Mouse (Mus musculus) embryonic facial prominence, embryonic 15.5 days (tissue): ENCODE measurements around the gene Hltf. TPM values are rescaled to one million over a fixed set of nuclear protein-coding genes. Genes with fewer than 3 reads are reported as not detected.
"Not testable (repeated sequence)": the region's sequence is repeated elsewhere in the genome, so short reads cannot be mapped to it uniquely, and the experiment has no call there.

ENCODE experiments used
- ATAC-seq: fragments of 200-750 bp; cut with Nextera tagmentation; 2 replicates; pipeline ENCODE4 v1.8.0; 2017; ENCODE audit warnings: low read depth, moderate TSS enrichment; ENCODE audit not compliant: insufficient number of reproducible peaks, low FRiP score, low TSS enrichment
- H3K27ac ChIP-seq: fragments of 300-500 bp; sonication (generic); replicated peaks from 2 replicates; pipeline ENCODE4 v1.5.1; 2015; ENCODE audit warnings: mild to moderate bottlenecking, inconsistent platforms
- H3K27me3 ChIP-seq: fragments of 300-500 bp; sonication (generic); 2 replicates; pipeline ENCODE4 v1.6.1; 2015; ENCODE audit warnings: inconsistent platforms
- H3K36me3 ChIP-seq: fragments of 300-500 bp; sonication (generic); 2 replicates; pipeline ENCODE4 v1.6.1; 2015; ENCODE audit warnings: mild to moderate bottlenecking, inconsistent platforms
- H3K4me1 ChIP-seq: fragments of 300-500 bp; sonication (generic); 2 replicates; pipeline ENCODE4 v1.6.1; 2015; ENCODE audit warnings: inconsistent platforms
- H3K4me2 ChIP-seq: fragments of 300-500 bp; sonication (generic); replicated peaks from 2 replicates; pipeline ENCODE4 v1.6.1; 2015; ENCODE audit warnings: mild to moderate bottlenecking, inconsistent platforms
- H3K4me3 ChIP-seq: fragments of 300-500 bp; sonication (generic); replicated peaks from 2 replicates; pipeline ENCODE4 v1.5.1; 2015; ENCODE audit warnings: mild to moderate bottlenecking, inconsistent platforms
- H3K9ac ChIP-seq: fragments of 300-500 bp; sonication (generic); 2 replicates; pipeline ENCODE4 v1.6.1; 2015; ENCODE audit warnings: inconsistent platforms
- H3K9me3 ChIP-seq: fragments of 300-500 bp; sonication (generic); replicated peaks from 2 replicates; pipeline ENCODE4 v1.6.1; 2016; ENCODE audit warnings: inconsistent platforms
- WGBS: fragments of 180-500 bp; shearing (Covaris S2); methylation state at CpG from one replicate; pipeline ENCODE4 v1.1.7; 2015; 5-methylcytosine and 5-hydroxymethylcytosine counted together
- polyA plus RNA-seq: library from polyadenylated mRNA; unstranded; fragments of >200 nt; fragmentation: Nextera tagmentation; extraction: Ambion mirVana; gene quantifications from 2 replicates; pipeline ENCODE4 v1.2.1, GENCODE M21; 2015

Gene Hltf
- 15.4 and 16.3 TPM in 2 replicates for polyA plus RNA-seq

GRCm38 (mm10) chr3:20057306-20058196 lies at the start of gene Hltf:
Gene Hltf (plus strand): TSS chr3:20057811.
- Histone ChIP-seq H3K27ac (peak within 1 kb of the TSS; percentile 75; the same call in 1 of the 2 replicates), H3K4me1 (peaks cover 6% of the 10 kb centered on the region), H3K27me3 (no peaks in the 10 kb centered on the region), H3K9ac (peak within 1 kb of the TSS; percentile 54), H3K4me3 (peak within 1 kb of the TSS; percentile 92), H3K4me2 (peak within 1 kb of the TSS; percentile 63), H3K36me3 (peaks cover 3% of the 10 kb centered on the region; the same call in 1 of the 2 replicates), H3K9me3 (no peaks in the 10 kb centered on the region)
- ATAC-seq = peak; percentile 100
- under 1% methylated on average over 46 of the region's 54 CpGs for WGBS

GRCm38 (mm10) chr3:20010464-20010863 lies 47.1 kb upstream of the Hltf start:
- H3K27me3 ChIP-seq = no peaks in the 10 kb centered on the region
- no peak overlapping the region for H3K4me3 ChIP-seq
- H3K9me3 ChIP-seq = no peaks in the 10 kb centered on the region
- H3K36me3 ChIP-seq = peaks cover 3% of the 10 kb centered on the region; the same call in 1 of the 2 replicates
- 58% methylated on average over 9 of the region's 9 CpGs for WGBS
- no peaks in the 10 kb centered on the region for H3K4me1 ChIP-seq
- H3K4me2 ChIP-seq = 0 out of 2 replicates have a peak overlapping the region, but pooled peaks have one; percentile 13
- no peak for ATAC-seq
- H3K27ac ChIP-seq = peak overlapping the region; percentile 40
- H3K9ac ChIP-seq = no peak overlapping the region

- H3K36me3 ChIP-seq, H3K4me3 ChIP-seq, H3K9me3 ChIP-seq, H3K9ac ChIP-seq, ATAC-seq, H3K4me1 ChIP-seq, H3K27me3 ChIP-seq: not testable (repeated sequence)
- 0 out of 2 replicates have a peak overlapping the region, but pooled peaks have one; percentile 13 for H3K4me2 ChIP-seq
- H3K27ac ChIP-seq = peak overlapping the region; percentile 40
- 37% methylated on average over 7 of the region's 7 CpGs for WGBS
Measured at GRCm38 (mm10) chr3:20010905-20011304, 46.7 kb upstream of the Hltf start.

GRCm38 (mm10) chr3:20014454-20014853 lies 43.2 kb upstream of the Hltf start:
- Histone ChIP-seq H3K4me1 (no peaks in the 10 kb centered on the region), H3K27me3 (no peaks in the 10 kb centered on the region), H3K4me3 (no peak overlapping the region), H3K36me3 (peaks cover 11% of the 10 kb centered on the region), H3K27ac (no peak overlapping the region), H3K9ac (no peak overlapping the region), H3K9me3 (no peaks in the 10 kb centered on the region), H3K4me2 (no peak overlapping the region)
- 87% methylated on average over 2 of the region's 2 CpGs for WGBS
- no peak for ATAC-seq

- Histone ChIP-seq H3K4me1 (no peaks in the 10 kb centered on the region), H3K4me3 (no peak overlapping the region), H3K9ac (no peak overlapping the region), H3K27ac (no peak overlapping the region), H3K9me3 (no peaks in the 10 kb centered on the region), H3K36me3 (peaks cover 18% of the 10 kb centered on the region), H3K4me2 (no peak overlapping the region), H3K27me3 (no peaks in the 10 kb centered on the region)
- WGBS = 85% methylated on average over 8 of the region's 8 CpGs
- ATAC-seq = no peak
Measured at GRCm38 (mm10) chr3:20018076-20018475, 39.5 kb upstream of the Hltf start.

- no peaks in the 10 kb centered on the region for H3K4me1 ChIP-seq
- H3K27me3 ChIP-seq = no peaks in the 10 kb centered on the region
- H3K4me3 ChIP-seq = no peak overlapping the region
- no peak overlapping the region for H3K27ac ChIP-seq
- no peaks in the 10 kb centered on the region for H3K9me3 ChIP-seq
- H3K4me2 ChIP-seq = no peak overlapping the region
- no peak overlapping the region for H3K9ac ChIP-seq
- 55% methylated on average over 1 of the region's 1 CpGs for WGBS
- H3K36me3 ChIP-seq = peaks cover 41% of the 10 kb centered on the region
- ATAC-seq = no peak
Measured at GRCm38 (mm10) chr3:20023832-20024231, 33.8 kb upstream of the Hltf start.

GRCm38 (mm10) chr3:20026481-20026880 lies 31.1 kb upstream of the Hltf start:
- no peak overlapping the region for H3K4me2 ChIP-seq
- peaks cover 39% of the 10 kb centered on the region for H3K36me3 ChIP-seq
- ATAC-seq = no peak
- H3K9ac ChIP-seq = no peak overlapping the region
- no peak overlapping the region for H3K27ac ChIP-seq
- no peak overlapping the region for H3K4me3 ChIP-seq
- no peaks in the 10 kb centered on the region for H3K4me1 ChIP-seq
- no peaks in the 10 kb centered on the region for H3K27me3 ChIP-seq
- H3K9me3 ChIP-seq = no peaks in the 10 kb centered on the region

GRCm38 (mm10) chr3:20026996-20027689 lies 30.5 kb upstream of the Hltf start:
- Histone ChIP-seq H3K27ac (no peak overlapping the region), H3K27me3 (no peaks in the 10 kb centered on the region), H3K9ac (no peak overlapping the region), H3K9me3 (no peaks in the 10 kb centered on the region), H3K4me2 (no peak overlapping the region), H3K4me1 (no peaks in the 10 kb centered on the region), H3K36me3 (peaks cover 39% of the 10 kb centered on the region), H3K4me3 (no peak overlapping the region)
- no peak for ATAC-seq
- 91% methylated on average over 8 of the region's 8 CpGs for WGBS

- no peaks in the 10 kb centered on the region for H3K27me3 ChIP-seq
- H3K4me2 ChIP-seq = no peak overlapping the region
- ATAC-seq = no peak
- no peaks in the 10 kb centered on the region for H3K9me3 ChIP-seq
- WGBS = 88% methylated on average over 5 of the region's 5 CpGs
- H3K36me3 ChIP-seq = peaks cover 34% of the 10 kb centered on the region
- no peaks in the 10 kb centered on the region for H3K4me1 ChIP-seq
- no peak overlapping the region for H3K4me3 ChIP-seq
- no peak overlapping the region for H3K27ac ChIP-seq
- no peak overlapping the region for H3K9ac ChIP-seq
Measured at GRCm38 (mm10) chr3:20027788-20028187, 29.8 kb upstream of the Hltf start.

- WGBS = 94% methylated on average over 3 of the region's 3 CpGs
- ATAC-seq = no peak
- Histone ChIP-seq H3K27me3 (no peaks in the 10 kb centered on the region), H3K27ac (no peak overlapping the region), H3K9ac (no peak overlapping the region), H3K4me3 (no peak overlapping the region), H3K4me2 (no peak overlapping the region), H3K36me3 (peaks cover 32% of the 10 kb centered on the region; the same call in 1 of the 2 replicates), H3K9me3 (no peaks in the 10 kb centered on the region), H3K4me1 (peaks cover 2% of the 10 kb centered on the region; the same call in 1 of the 2 replicates)
Measured at GRCm38 (mm10) chr3:20028640-20029039, 29.0 kb upstream of the Hltf start.

- H3K4me1 ChIP-seq = peaks cover 11% of the 10 kb centered on the region
- H3K9me3 ChIP-seq = no peaks in the 10 kb centered on the region
- H3K4me2 ChIP-seq = no peak overlapping the region
- no peak for ATAC-seq
- 90% methylated on average over 6 of the region's 6 CpGs for WGBS
- H3K36me3 ChIP-seq = 0 out of 2 replicates have a peak, but pooled peaks cover 12% of the 10 kb centered on the region
- H3K27ac ChIP-seq = no peak overlapping the region
- no peak overlapping the region for H3K9ac ChIP-seq
- no peak overlapping the region for H3K4me3 ChIP-seq
- no peaks in the 10 kb centered on the region for H3K27me3 ChIP-seq
Measured at GRCm38 (mm10) chr3:20030807-20031206, 26.8 kb upstream of the Hltf start.
